Comparison of ENCODE assay signal across 9 mouse cellular contexts in genomic region chr2:73527956-73528355, GRCm38 (mm10). TPM values are rescaled to one million over a fixed set of nuclear protein-coding genes. Genes with fewer than 3 reads are reported as not detected.
DNase-seq lines count a peak whose midpoint lies in the region; ATAC-seq and TF ChIP-seq lines count a peak whose summit lies in the region.
"Had no signal": no experiment of that assay in that cellular context is flagged by ENCODE, and none has a peak within 500 bp of the region (broad histone marks: within the 10 kb centered on the region; RNA-seq: fewer than 3 reads in every experiment).

No protein-coding gene starts in this region.

- no peaks in the 10 kb centered on the region for H3K36me3 ChIP-seq in forebrain, embryonic 13.5 days (ENCODE audit: poor library complexity, severe bottlenecking)
- no peaks in the 10 kb centered on the region for H3K36me3 ChIP-seq in intestine, embryonic 15.5 days
- H3K36me3 ChIP-seq in neural tube, embryonic 14.5 days (ENCODE audit: control insufficient read depth, insufficient read depth, low read length): no peaks in the 10 kb centered on the region
- H3K36me3 ChIP-seq: liver, embryonic 15.5 days had no signal

- no peak overlapping the region for H3K9ac ChIP-seq in forebrain, embryonic 13.5 days
- no peak overlapping the region for H3K9ac ChIP-seq in intestine, embryonic 15.5 days
- H3K9ac ChIP-seq in neural tube, embryonic 14.5 days (replicated peaks; ENCODE audit: low read depth, low read length): no peak overlapping the region

- peak overlapping the region; percentile 94 for H3K4me2 ChIP-seq in forebrain, embryonic 13.5 days
- H3K4me2 ChIP-seq in intestine, embryonic 15.5 days (replicated peaks): peak overlapping the region; percentile 70
- H3K4me2 ChIP-seq in neural tube, embryonic 14.5 days (ENCODE audit: low read depth, low read length): peak overlapping the region; percentile 73; the same call in 1 of the 2 replicates

- H3K27ac ChIP-seq in forebrain, embryonic 13.5 days: no peak overlapping the region
- no peak overlapping the region for H3K27ac ChIP-seq in intestine, embryonic 15.5 days
- no peak overlapping the region for H3K27ac ChIP-seq in neural tube, embryonic 14.5 days (ENCODE audit: low read depth, low read length)
- H3K27ac ChIP-seq: liver, embryonic 15.5 days had no signal

- peak overlapping the region; percentile 26 for H3K4me3 ChIP-seq in lung, adult 2 months (replicated peaks; ENCODE audit: extremely low read depth, low read depth, low read length)
- H3K4me3 ChIP-seq in forebrain, embryonic 13.5 days: no peak overlapping the region
- H3K4me3 ChIP-seq in intestine, embryonic 15.5 days (replicated peaks): peak overlapping the region; percentile 87
- H3K4me3 ChIP-seq in neural tube, embryonic 14.5 days (ENCODE audit: low read depth, low read length): no peak overlapping the region

- H3K4me1 ChIP-seq in lung, adult 2 months (ENCODE audit: control insufficient read depth, insufficient read depth, low read length): peaks cover 14% of the 10 kb centered on the region
- H3K4me1 ChIP-seq in forebrain, embryonic 13.5 days: peaks cover 14% of the 10 kb centered on the region
- H3K4me1 ChIP-seq in intestine, embryonic 15.5 days (replicated peaks): peaks cover 15% of the 10 kb centered on the region
- H3K4me1 ChIP-seq in neural tube, embryonic 14.5 days (ENCODE audit: control insufficient read depth, insufficient read depth, low read length): no peaks in the 10 kb centered on the region

- DNase-seq in lung, adult 2 months: no peak
- DNase-seq in lung, postnatal 25 days (ENCODE audit: low spot score): no peak
- no peak for DNase-seq in kidney, adult 8-10 months
- DNase-seq: cerebellum, adult 9-11 months had no signal

- H3K9me3 ChIP-seq in forebrain, embryonic 13.5 days (replicated peaks): no peaks in the 10 kb centered on the region
- no peaks in the 10 kb centered on the region for H3K9me3 ChIP-seq in intestine, embryonic 15.5 days
- H3K9me3 ChIP-seq in neural tube, embryonic 14.5 days (ENCODE audit: control insufficient read depth, low read length): no peaks in the 10 kb centered on the region
- H3K9me3 ChIP-seq: liver, embryonic 15.5 days had no signal

- 60% methylated on average over 11 of the region's 11 CpGs for WGBS in lung, adult 2 months
- WGBS in forebrain, embryonic 13.5 days: 85% methylated on average over 11 of the region's 11 CpGs
- WGBS in intestine, embryonic 15.5 days: 58% methylated on average over 11 of the region's 11 CpGs
- WGBS in neural tube, embryonic 14.5 days: 84% methylated on average over 11 of the region's 11 CpGs

- H3K27me3 ChIP-seq in forebrain, embryonic 13.5 days: peaks cover 10% of the 10 kb centered on the region; the same call in 1 of the 2 replicates
- no peaks in the 10 kb centered on the region for H3K27me3 ChIP-seq in intestine, embryonic 15.5 days (replicated peaks)
- H3K27me3 ChIP-seq in neural tube, embryonic 14.5 days (ENCODE audit: control insufficient read depth, insufficient read depth, low read length): no peaks in the 10 kb centered on the region

- no peak for TF ChIP-seq POLR2A in lung, adult 2 months (IDR thresholded peaks at IDR 0.05; ENCODE audit: borderline replicate concordance, extremely low read depth, low read depth, low read length)

- TF ChIP-seq CTCF in lung, adult 2 months (IDR thresholded peaks at IDR 0.05; ENCODE audit: insufficient read depth, low read length): no peak

- no peak for ATAC-seq in forebrain, embryonic 13.5 days
- no peak for ATAC-seq in intestine, embryonic 15.5 days
- no peak for ATAC-seq in neural tube, embryonic 14.5 days (ENCODE audit: low read depth)
- ATAC-seq in inflammation-experienced regulatory T-cells, adult 6 months: no peak

RNA-seq across cellular contexts. Expression of gene Wipf1, which starts 1.6 kb away (rescaled TPM):
- 23.1 and 23.8 TPM in 2 replicates for polyA plus RNA-seq in lung, adult 2 months (2012; rRNA removed)
- polyA plus RNA-seq in forebrain, embryonic 13.5 days (2015; fragmentation: Nextera tagmentation; extraction: Ambion mirVana): 2.4 and 2.8 TPM in 2 replicates
- polyA plus RNA-seq in intestine, embryonic 15.5 days (2015; fragmentation: Nextera tagmentation; extraction: Ambion mirVana): 9.5 and 10.1 TPM in 2 replicates
- 1.9 and 3.7 TPM in 2 replicates for polyA plus RNA-seq in neural tube, embryonic 14.5 days (2014; fragmentation: Nextera tagmentation; extraction: Ambion mirVana)
- polyA plus RNA-seq in inflammation-experienced regulatory T-cells, adult 6 months (2017; shearing (Covaris generic)): 100 to 1,000 TPM in 1 of 3 experiments, 10 to 100 TPM in 2; 61.5 to 101 (median 68.3) TPM

RNA-seq across cellular contexts. Expression of gene Chrna1, which starts 52.2 kb away (rescaled TPM):
- 0.66 TPM in 1 of 2 replicates, not detected in the other for polyA plus RNA-seq in lung, adult 2 months (2012; rRNA removed)
- polyA plus RNA-seq in forebrain, embryonic 13.5 days (2015; fragmentation: Nextera tagmentation; extraction: Ambion mirVana): 0.11 and 0.27 TPM in 2 replicates
- 0.18 and 0.25 TPM in 2 replicates for polyA plus RNA-seq in intestine, embryonic 15.5 days (2015; fragmentation: Nextera tagmentation; extraction: Ambion mirVana)
- 0.19 and 0.27 TPM in 2 replicates for polyA plus RNA-seq in neural tube, embryonic 14.5 days (2014; fragmentation: Nextera tagmentation; extraction: Ambion mirVana)
- polyA plus RNA-seq in inflammation-experienced regulatory T-cells, adult 6 months (2017; shearing (Covaris generic)): not detected

Comparison
In these comparisons a context has a peak if more than half of its experiments do, and no peak if none do; other contexts are left out.
1. H3K4me3 ChIP-seq: peak in lung, adult 2 months (single experiment) and intestine, embryonic 15.5 days (single experiment); none in forebrain, embryonic 13.5 days (single experiment) and neural tube, embryonic 14.5 days (single experiment).
2. Peak in every context shown above with its lines, with median percentiles within 50 percentile points of each other: H3K4me2 ChIP-seq.